Mouse (Mus musculus) stomach, postnatal 0 days (tissue): ENCODE measurements around the gene Klhl40.

Experiments
- CTCF ChIP-seq: IDR thresholded peaks from 2 replicates; pipeline ENCODE4 v1.5.1; 2016; ENCODE audit warnings: antibody characterized with exemption, low read depth, mild to moderate bottlenecking, moderate library complexity
- EP300 ChIP-seq: optimal IDR thresholded peaks from 2 replicates; pipeline ENCODE3; 2016; ENCODE audit warnings: antibody characterized with exemption

DNA sequence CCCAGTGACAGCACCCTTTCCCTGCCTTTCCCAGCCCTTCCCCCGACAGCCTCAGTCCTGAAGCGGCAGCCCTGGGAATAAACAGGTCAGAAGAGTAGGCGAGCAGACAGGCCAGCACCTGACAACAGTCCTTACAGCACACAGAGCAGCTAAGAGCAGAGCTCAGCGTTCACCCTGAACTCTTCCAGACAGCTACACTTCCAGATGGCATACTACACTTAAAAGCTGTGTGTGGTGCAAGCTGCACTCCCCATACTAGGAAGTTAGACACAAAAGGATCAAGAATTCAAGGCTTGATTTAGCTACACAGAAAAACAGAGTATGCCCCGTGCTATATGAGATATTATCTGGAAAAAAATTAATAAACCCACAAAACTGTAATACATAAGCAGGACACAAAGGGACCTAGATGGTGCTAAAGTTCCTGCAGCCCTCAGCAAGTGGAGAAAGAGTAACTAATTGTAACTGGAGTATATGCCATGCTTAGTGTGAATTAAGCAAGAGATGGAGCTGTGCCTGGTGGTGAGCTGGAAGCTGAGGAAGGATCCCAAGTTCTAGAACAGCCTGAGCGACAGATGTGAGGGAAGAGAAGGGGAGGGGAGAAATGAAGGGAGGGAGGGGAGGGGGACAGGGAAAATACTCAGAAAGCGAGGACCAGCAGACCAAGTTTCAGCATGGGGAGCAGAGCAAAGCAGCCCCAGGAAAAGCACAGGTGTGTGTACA, 52.0 kb downstream of the Klhl40 start:
- TF ChIP-seq EP300: no peak
- TF ChIP-seq CTCF: no peak
